Mouse (Mus musculus) forebrain, embryonic 14.5 days (tissue): ENCODE measurements around the gene Phactr4. TPM values are rescaled to one million over a fixed set of nuclear protein-coding genes. Genes with fewer than 3 reads are reported as not detected.

Source experiments
- ATAC-seq: fragments of 200-750 bp; cut with Nextera tagmentation; 2 replicates; pipeline ENCODE4 v1.8.0; 2017; ENCODE audit warnings: mild to moderate bottlenecking, moderate library complexity
- DNase-seq: peaks from one replicate; pipeline ENCODE4 v3.0.0-alpha.2; 2015; ENCODE audit warnings: low spot score
- H3K27ac ChIP-seq: fragments of 300-500 bp; sonication (generic); 2 replicates; pipeline ENCODE4 v1.5.1; 2014; ENCODE audit warnings: low read depth, mild to moderate bottlenecking, control low read depth, low read length, moderate library complexity
- H3K27me3 ChIP-seq: fragments of 300-500 bp; sonication (generic); replicated peaks from 2 replicates; pipeline ENCODE4 v1.6.1; 2014; ENCODE audit warnings: low read length, control low read depth, mixed read lengths; ENCODE audit not compliant: control insufficient read depth, insufficient read depth
- H3K36me3 ChIP-seq: fragments of 300-500 bp; sonication (generic); 2 replicates; pipeline ENCODE4 v1.6.1; 2014; ENCODE audit warnings: low read length, control low read depth; ENCODE audit not compliant: control insufficient read depth, insufficient read depth
- H3K4me1 ChIP-seq: fragments of 300-500 bp; sonication (generic); 2 replicates; pipeline ENCODE4 v1.6.1; 2014; ENCODE audit warnings: antibody characterized with exemption, low read length, control low read depth; ENCODE audit not compliant: control insufficient read depth, insufficient read depth
- H3K4me2 ChIP-seq: fragments of 300-500 bp; sonication (generic); 2 replicates; pipeline ENCODE4 v1.6.1; 2014; ENCODE audit warnings: mild to moderate bottlenecking, control low read depth, low read length
- H3K4me3 ChIP-seq: fragments of 300-500 bp; sonication (generic); 2 replicates; pipeline ENCODE4 v1.5.1; 2014; ENCODE audit warnings: low read depth, low read length, control low read depth
- H3K9ac ChIP-seq: fragments of 300-500 bp; sonication (generic); 2 replicates; pipeline ENCODE4 v1.6.1; 2014; ENCODE audit warnings: mild to moderate bottlenecking, low read length, control low read depth, moderate library complexity
- H3K9me3 ChIP-seq: fragments of 300-500 bp; sonication (generic); replicated peaks from 2 replicates; pipeline ENCODE4 v1.6.1; 2016; ENCODE audit warnings: low read length, control low read depth, mixed read lengths; ENCODE audit not compliant: control insufficient read depth
- WGBS: fragments of 180-500 bp; shearing (Covaris S2); extraction: QIAGEN DNeasy Blood & Tissue Kit; methylation state at CpG from one replicate; pipeline ENCODE4 v1.1.7; 2014; 5-methylcytosine and 5-hydroxymethylcytosine counted together
- polyA plus RNA-seq: library from polyadenylated mRNA; unstranded; fragments of >200 nt; fragmentation: Nextera tagmentation; extraction: Ambion mirVana; gene quantifications from 2 replicates; pipeline ENCODE4 v1.2.1, GENCODE M21; 2014

The Phactr4 gene
- polyA plus RNA-seq, 1 experiment from 2014 or later, result 11.8 TPM

GRCm38 (mm10) chr4:132404588-132404987, 17.7 kb downstream of the Phactr4 start:
- DNase-seq, result no peak
- Histone ChIP-seq H3K9ac (no peak overlapping the region), H3K4me1 (no peaks in the 10 kb centered on the region), H3K27me3 (no peaks in the 10 kb centered on the region), H3K36me3 (no peaks in the 10 kb centered on the region), H3K4me2 (no peak overlapping the region), H3K4me3 (no peak overlapping the region), H3K9me3 (no peaks in the 10 kb centered on the region), H3K27ac (no peak overlapping the region)
- no peak for ATAC-seq
- WGBS, result 88% methylated on average over 5 of the region's 5 CpGs

GRCm38 (mm10) chr4:132403063-132403660, 19.1 kb downstream of the Phactr4 start:
- 90% methylated on average over 5 of the region's 5 CpGs for WGBS
- Histone ChIP-seq H3K4me2 (no peak overlapping the region), H3K9ac (no peak overlapping the region), H3K4me1 (0 out of 2 replicates have a peak, but pooled peaks cover 2% of the 10 kb centered on the region), H3K36me3 (no peaks in the 10 kb centered on the region), H3K27me3 (no peaks in the 10 kb centered on the region), H3K4me3 (no peak overlapping the region), H3K9me3 (no peaks in the 10 kb centered on the region), H3K27ac (no peak overlapping the region)
- DNase-seq, result no peak
- ATAC-seq, result no peak

- Histone ChIP-seq H3K9me3 (no peaks in the 10 kb centered on the region), H3K36me3 (no peaks in the 10 kb centered on the region), H3K4me1 (0 out of 2 replicates have a peak, but pooled peaks cover 2% of the 10 kb centered on the region), H3K27ac (no peak overlapping the region), H3K27me3 (no peaks in the 10 kb centered on the region), H3K4me2 (no peak overlapping the region), H3K4me3 (no peak overlapping the region), H3K9ac (no peak overlapping the region)
- ATAC-seq (no peak), DNase-seq (no peak)
- 90% methylated on average over 9 of the region's 9 CpGs for whole genome bisulfite sequencing
These were observed 21.3 kb downstream of the Phactr4 start for GRCm38 (mm10) chr4:132401016-132401415.

- Histone ChIP-seq H3K4me3 (no peak overlapping the region), H3K9me3 (no peaks in the 10 kb centered on the region), H3K27ac (no peak overlapping the region), H3K36me3 (no peaks in the 10 kb centered on the region), H3K27me3 (no peaks in the 10 kb centered on the region), H3K9ac (no peak overlapping the region), H3K4me1 (0 out of 2 replicates have a peak, but pooled peaks cover 2% of the 10 kb centered on the region), H3K4me2 (no peak overlapping the region)
- WGBS, result 67% methylated on average over 5 of the region's 5 CpGs
- DNase-seq, result no peak
- ATAC-seq, result no peak
These were observed 23.4 kb downstream of the Phactr4 start for GRCm38 (mm10) chr4:132398863-132399262.

GRCm38 (mm10) chr4:132398045-132398774, 24.1 kb downstream of the Phactr4 start:
- Histone ChIP-seq H3K4me1 (0 out of 2 replicates have a peak, but pooled peaks cover 2% of the 10 kb centered on the region), H3K4me2 (0 out of 2 replicates have a peak overlapping the region, but pooled peaks have one; percentile 12), H3K9ac (no peak overlapping the region), H3K27me3 (no peaks in the 10 kb centered on the region), H3K36me3 (no peaks in the 10 kb centered on the region), H3K27ac (no peak overlapping the region), H3K9me3 (no peaks in the 10 kb centered on the region), H3K4me3 (no peak overlapping the region)
- ATAC-seq (no peak), DNase-seq (peak; percentile 63)
- WGBS, result 50% methylated on average over 11 of the region's 11 CpGs

GRCm38 (mm10) chr4:132397120-132397519, 25.2 kb downstream of the Phactr4 start:
- Histone ChIP-seq H3K4me1 (0 out of 2 replicates have a peak, but pooled peaks cover 2% of the 10 kb centered on the region), H3K4me3 (no peak overlapping the region), H3K27ac (no peak overlapping the region), H3K9me3 (no peaks in the 10 kb centered on the region), H3K27me3 (no peaks in the 10 kb centered on the region), H3K9ac (no peak overlapping the region), H3K4me2 (no peak overlapping the region), H3K36me3 (no peaks in the 10 kb centered on the region)
- no peak for ATAC-seq
- DNase-seq, result no peak
- 91% methylated on average over 3 of the region's 3 CpGs for WGBS

- DNase-seq, result no peak
- no peaks in the 10 kb centered on the region for H3K27me3 ChIP-seq
- no peaks in the 10 kb centered on the region for H3K9me3 ChIP-seq
- WGBS, result 95% methylated on average over 7 of the region's 7 CpGs
- H3K4me3 ChIP-seq, result no peak overlapping the region
- no peak for ATAC-seq
- H3K9ac ChIP-seq, result no peak overlapping the region
- no peaks in the 10 kb centered on the region for H3K36me3 ChIP-seq
- H3K27ac ChIP-seq, result no peak overlapping the region
- 0 out of 2 replicates have a peak, but pooled peaks cover 2% of the 10 kb centered on the region for H3K4me1 ChIP-seq
- no peak overlapping the region for H3K4me2 ChIP-seq
These were observed 26.0 kb downstream of the Phactr4 start for GRCm38 (mm10) chr4:132396251-132396650.

- no peak for ATAC-seq
- WGBS, result 92% methylated on average over 8 of the region's 8 CpGs
- Histone ChIP-seq H3K4me1 (no peaks in the 10 kb centered on the region), H3K4me3 (no peak overlapping the region), H3K9me3 (no peaks in the 10 kb centered on the region), H3K27me3 (no peaks in the 10 kb centered on the region), H3K4me2 (no peak overlapping the region), H3K27ac (no peak overlapping the region), H3K36me3 (peaks cover 2% of the 10 kb centered on the region), H3K9ac (no peak overlapping the region)
- no peak for DNase-seq
These were observed 31.1 kb downstream of the Phactr4 start for GRCm38 (mm10) chr4:132391063-132391740.
